Mouse (Mus musculus): ENCODE measurements around the gene Stfa2l1.
"Not testable (repeated sequence)": the region's sequence is repeated elsewhere in the genome, so short reads cannot be mapped to it uniquely, and the experiment has no call there.

Gene Stfa2l1

DNA sequence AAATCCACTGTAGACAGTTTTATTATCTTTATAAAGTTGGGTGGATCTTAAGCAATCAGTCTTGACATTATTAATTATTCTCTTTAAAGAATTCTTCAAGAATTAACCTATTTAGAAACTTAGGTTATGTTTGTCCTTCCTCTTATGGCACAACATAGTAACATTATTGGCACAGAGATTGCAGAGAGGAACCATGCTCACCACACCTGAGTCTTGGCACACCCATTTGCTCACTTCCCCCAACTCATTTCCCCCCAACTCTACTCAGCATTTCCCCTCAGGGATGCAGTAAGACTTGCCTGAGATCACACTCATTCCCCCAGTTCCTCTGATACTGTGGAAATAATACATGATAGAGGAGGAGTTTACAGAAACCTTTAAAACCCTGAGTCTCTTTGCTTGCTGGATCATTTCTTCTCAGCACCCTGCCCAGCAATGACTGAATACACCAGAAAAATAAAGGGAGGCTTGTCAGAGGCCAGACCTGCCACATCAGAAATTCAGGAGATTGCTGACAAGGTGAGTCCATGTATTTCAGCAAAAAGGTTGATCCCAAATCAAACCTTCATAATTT lies at the start of gene Stfa2l1:
Gene Stfa2l1, plus strand, starts transcription at position 410 of the 574 bp plus-strand sequence.
- no peak for DNase-seq (ENCODE audit: low spot score in 2 of 2)

DNA sequence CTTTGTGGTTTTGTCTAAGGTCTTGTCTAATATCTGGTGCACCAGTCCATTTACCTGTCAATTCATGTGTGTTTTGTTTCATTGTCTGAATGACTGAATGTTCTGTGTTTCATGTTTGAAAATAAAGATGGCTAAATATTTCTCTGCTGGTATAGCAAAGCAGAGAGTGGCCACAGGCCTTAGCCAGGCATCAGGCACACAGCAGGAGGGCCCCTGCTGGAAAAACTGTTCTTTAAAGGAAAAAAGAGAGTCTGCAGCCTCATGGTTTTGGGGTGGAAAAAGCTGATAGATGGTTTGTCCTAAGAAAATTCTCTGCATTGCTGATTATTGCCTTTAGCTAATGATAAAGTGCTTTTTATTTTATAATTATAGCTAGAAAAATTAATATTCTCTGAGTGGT lies 45.1 kb upstream of the Stfa2l1 start:
- not testable (repeated sequence) for DNase-seq (ENCODE audit: low spot score in 2 of 2)

- not testable (repeated sequence) for DNase-seq (ENCODE audit: low spot score in 2 of 2)
Measured at GRCm38 (mm10) chr16:36115751-36116150, 40.9 kb upstream of the Stfa2l1 start.

DNA sequence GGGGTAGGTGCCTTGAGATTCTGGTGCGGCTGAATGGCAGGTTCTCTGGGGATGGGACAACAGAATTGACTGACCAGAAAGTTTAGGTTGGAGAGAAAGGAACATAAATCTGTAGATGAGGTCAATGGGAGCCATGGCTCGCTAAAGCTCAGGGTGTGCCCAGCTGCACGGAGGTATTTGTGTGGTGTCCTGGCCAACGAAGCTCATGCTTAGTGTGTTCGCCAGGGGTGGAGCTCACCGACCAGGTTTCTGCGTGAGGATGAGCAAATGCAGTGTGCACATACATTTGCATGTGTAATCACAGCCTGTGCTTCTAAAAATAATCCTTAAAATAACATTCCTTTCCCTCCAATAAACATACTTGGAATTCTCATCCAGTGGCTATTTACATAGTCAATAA lies 28.5 kb upstream of the Stfa2l1 start:
- no peak for DNase-seq (ENCODE audit: low spot score in 2 of 2)

GRCm38 (mm10) chr16:36131141-36131540 lies 25.5 kb upstream of the Stfa2l1 start, which contains the start of gene Csta1:
Gene Csta1, minus strand, starts transcription at chr16:36131241.
- DNase-seq (ENCODE audit: low spot score in 2 of 2) = no peak

DNA sequence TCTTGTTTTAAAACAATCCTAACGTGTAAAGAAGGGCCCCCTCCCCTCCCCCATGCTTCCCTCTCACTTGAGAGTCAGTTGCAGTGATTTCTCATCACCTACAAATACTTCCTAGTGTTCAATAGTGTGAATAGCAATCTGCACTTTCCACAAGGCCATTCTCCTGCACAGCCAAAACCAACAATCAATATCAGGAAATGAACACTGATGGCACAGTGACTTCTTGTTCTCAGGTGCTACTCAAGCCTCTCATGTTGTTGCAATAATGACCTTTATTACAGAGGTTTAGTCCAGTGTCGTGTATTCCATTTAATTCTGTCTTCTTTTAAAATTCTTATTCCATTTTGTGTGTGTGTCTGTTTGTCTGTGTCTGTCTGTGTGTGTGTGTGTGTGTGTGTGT lies 18.4 kb upstream of the Stfa2l1 start:
- DNase-seq (ENCODE audit: low spot score in 2 of 2) = no peak

- not testable (repeated sequence) for DNase-seq (ENCODE audit: low spot score in 2 of 2)
Measured at GRCm38 (mm10) chr16:36167841-36168240, 11.2 kb downstream of the Stfa2l1 start.

DNA sequence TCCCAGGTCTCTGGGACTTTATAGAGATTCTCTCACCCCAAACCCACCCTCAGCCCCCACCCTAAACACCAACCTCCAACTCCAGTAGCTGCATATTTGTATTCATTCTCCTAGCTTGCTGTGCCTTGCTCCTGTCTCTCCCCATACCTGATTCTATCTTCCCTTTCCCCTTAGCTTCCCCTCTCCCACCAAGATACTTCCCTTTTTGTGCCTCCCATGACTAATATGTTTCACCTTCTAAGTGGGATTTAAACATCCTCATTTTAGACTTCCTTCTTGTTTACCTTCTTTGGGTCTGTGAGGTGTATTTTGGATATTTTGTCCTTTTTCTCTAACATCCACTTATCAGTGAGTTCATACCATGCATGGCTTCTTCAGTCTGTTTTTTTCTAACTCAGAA lies 19.5 kb downstream of the Stfa2l1 start:
- no peak for DNase-seq (ENCODE audit: low spot score in 2 of 2)

DNA sequence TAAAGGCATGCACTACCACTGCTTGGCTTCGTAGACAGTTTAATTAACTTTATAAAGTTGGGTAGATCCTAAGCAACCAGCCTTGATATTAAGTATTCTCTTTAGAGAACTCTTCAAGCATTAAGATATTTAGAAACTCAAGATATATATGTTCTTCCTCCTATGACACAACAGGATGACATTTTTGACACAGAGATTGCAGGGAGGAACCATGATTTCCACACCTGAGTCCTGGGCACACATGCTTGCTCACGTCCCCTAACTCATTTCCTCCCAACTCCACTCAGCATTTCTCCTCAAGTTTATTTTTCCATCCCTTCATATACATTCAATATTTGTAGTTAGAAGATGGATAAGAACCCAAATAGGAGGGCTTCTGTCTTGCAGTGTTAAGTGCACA lies 23.3 kb downstream of the Stfa2l1 start:
- no peak for DNase-seq (ENCODE audit: low spot score in 2 of 2)

GRCm38 (mm10) chr16:36183912-36184311 lies 27.3 kb downstream of the Stfa2l1 start, which contains the start of gene Gm5483:
Gene Gm5483, plus strand, starts transcription at chr16:36184212.
- DNase-seq (ENCODE audit: low spot score in 2 of 2) = not testable (repeated sequence)

DNA sequence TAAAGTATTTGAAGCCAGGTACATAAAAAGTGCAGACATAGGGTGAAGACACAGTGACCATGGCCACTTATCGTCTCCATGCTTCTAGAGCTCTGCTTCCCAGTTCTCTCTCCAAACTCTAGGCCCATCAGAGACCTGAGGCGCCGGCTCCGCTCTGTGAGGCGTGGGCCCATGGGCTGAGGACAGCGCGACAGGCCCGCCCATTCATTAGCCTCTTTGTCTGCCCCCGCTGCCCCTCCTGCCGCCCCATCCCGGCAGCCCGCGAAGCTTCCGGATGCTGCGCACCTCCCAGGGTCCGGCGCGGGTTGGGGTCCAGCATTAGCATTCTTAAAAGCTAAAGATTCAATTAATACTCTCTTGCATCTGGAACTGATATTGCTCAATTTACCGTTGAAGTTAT lies 42.6 kb downstream of the Stfa2l1 start:
- no peak for DNase-seq (ENCODE audit: low spot score in 2 of 2)

GRCm38 (mm10) chr16:36203846-36204245 lies 47.2 kb downstream of the Stfa2l1 start:
- no peak for DNase-seq (ENCODE audit: low spot score in 2 of 2)

- not testable (repeated sequence) for DNase-seq (ENCODE audit: low spot score in 2 of 2)
Measured at GRCm38 (mm10) chr16:36205684-36206083, 49.1 kb downstream of the Stfa2l1 start.

GRCm38 (mm10) chr16:36209967-36210453 lies 53.4 kb downstream of the Stfa2l1 start, which contains the start of gene Gm5416:
Gene Gm5416, plus strand, starts transcription at chr16:36210403.
- no peak for DNase-seq (ENCODE audit: low spot score in 2 of 2)
